Mouse (Mus musculus) midbrain, embryonic 13.5 days (tissue): ENCODE measurements around the gene Il4. TPM values are rescaled to one million over a fixed set of nuclear protein-coding genes. Genes with fewer than 3 reads are reported as not detected.
"Not testable (repeated sequence)": the region's sequence is repeated elsewhere in the genome, so short reads cannot be mapped to it uniquely, and the experiment has no call there.

Source experiments
- ATAC-seq: fragments of 200-750 bp; cut with Nextera tagmentation; 2 replicates; pipeline ENCODE4 v1.8.0; 2017; ENCODE audit warnings: mild to moderate bottlenecking, moderate TSS enrichment, moderate library complexity
- H3K27ac ChIP-seq: fragments of 300-500 bp; sonication (generic); 2 replicates; pipeline ENCODE4 v1.5.1; 2015; ENCODE audit warnings: inconsistent platforms, mild to moderate bottlenecking, moderate library complexity
- H3K27me3 ChIP-seq: fragments of 300-500 bp; sonication (generic); 2 replicates; pipeline ENCODE4 v1.6.1; 2015; ENCODE audit warnings: mild to moderate bottlenecking, inconsistent platforms
- H3K36me3 ChIP-seq: fragments of 300-500 bp; sonication (generic); 2 replicates; pipeline ENCODE4 v1.6.1; 2015; ENCODE audit warnings: mild to moderate bottlenecking, inconsistent platforms
- H3K4me1 ChIP-seq: fragments of 300-500 bp; sonication (generic); replicated peaks from 2 replicates; pipeline ENCODE4 v1.6.1; 2015; ENCODE audit warnings: inconsistent platforms
- H3K4me2 ChIP-seq: fragments of 300-500 bp; sonication (generic); replicated peaks from 2 replicates; pipeline ENCODE4 v1.6.1; 2015; ENCODE audit warnings: moderate library complexity, mild to moderate bottlenecking, inconsistent platforms
- H3K4me3 ChIP-seq: fragments of 300-500 bp; sonication (generic); replicated peaks from 2 replicates; pipeline ENCODE4 v1.5.1; 2015; ENCODE audit warnings: mild to moderate bottlenecking, inconsistent platforms
- H3K9ac ChIP-seq: fragments of 300-500 bp; sonication (generic); replicated peaks from 2 replicates; pipeline ENCODE4 v1.6.1; 2015; ENCODE audit warnings: mild to moderate bottlenecking, inconsistent platforms
- H3K9me3 ChIP-seq: fragments of 300-500 bp; sonication (generic); 2 replicates; pipeline ENCODE4 v1.6.1; 2016; ENCODE audit warnings: mild to moderate bottlenecking, inconsistent platforms
- WGBS: fragments of 180-500 bp; shearing (Covaris S2); methylation state at CpG from one replicate; pipeline ENCODE4 v1.1.7; 2015; 5-methylcytosine and 5-hydroxymethylcytosine counted together
- polyA plus RNA-seq: library from polyadenylated mRNA; unstranded; fragments of >200 nt; fragmentation: Nextera tagmentation; extraction: Ambion mirVana; gene quantifications from 2 replicates; pipeline ENCODE4 v1.2.1, GENCODE M21; 2015

Il4 gene
- polyA plus RNA-seq, 1 experiment from 2014 or later: 4.2 TPM

GRCm38 (mm10) chr11:53590368-53590768 lies 28.1 kb downstream of the Il4 start:
- Histone ChIP-seq H3K27ac (no peak overlapping the region), H3K4me3 (no peak overlapping the region), H3K27me3 (no peaks in the 10 kb centered on the region), H3K36me3 (peaks cover 90% of the 10 kb centered on the region), H3K9me3 (no peaks in the 10 kb centered on the region), H3K4me1 (no peaks in the 10 kb centered on the region), H3K9ac (no peak overlapping the region), H3K4me2 (no peak overlapping the region)
- 46% methylated on average over 15 of the region's 15 CpGs for WGBS
- no peak for ATAC-seq

GRCm38 (mm10) chr11:53588279-53588678 lies 30.2 kb downstream of the Il4 start:
- 80% methylated on average over 8 of the region's 8 CpGs for WGBS
- Histone ChIP-seq H3K9me3 (no peaks in the 10 kb centered on the region), H3K9ac (no peak overlapping the region), H3K27ac (no peak overlapping the region), H3K4me1 (no peaks in the 10 kb centered on the region), H3K4me2 (no peak overlapping the region), H3K36me3 (peaks cover 89% of the 10 kb centered on the region), H3K4me3 (no peak overlapping the region), H3K27me3 (no peaks in the 10 kb centered on the region)
- ATAC-seq: no peak

- peaks cover 82% of the 10 kb centered on the region for H3K36me3 ChIP-seq
Observed at GRCm38 (mm10) chr11:53585510-53585909, 33.0 kb downstream of the Il4 start.

GRCm38 (mm10) chr11:53584849-53585248 lies 33.6 kb downstream of the Il4 start:
- 69% methylated on average over 3 of the region's 3 CpGs for WGBS

More at GRCm38 (mm10) chr11:53585510-53585909, 33.0 kb downstream of the Il4 start:
- no peak overlapping the region for H3K27ac ChIP-seq
- ATAC-seq: no peak
- 97% methylated on average over 6 of the region's 6 CpGs for WGBS
- H3K4me2 ChIP-seq: no peak overlapping the region
- H3K27me3 ChIP-seq: no peaks in the 10 kb centered on the region
- no peak overlapping the region for H3K4me3 ChIP-seq
- H3K9me3 ChIP-seq: no peaks in the 10 kb centered on the region
- no peak overlapping the region for H3K9ac ChIP-seq
- H3K4me1 ChIP-seq: no peaks in the 10 kb centered on the region

GRCm38 (mm10) chr11:53583151-53583550 lies 35.3 kb downstream of the Il4 start:
- H3K9me3 ChIP-seq: no peaks in the 10 kb centered on the region
- H3K4me2 ChIP-seq: no peak overlapping the region
- H3K27me3 ChIP-seq: no peaks in the 10 kb centered on the region
- no peak overlapping the region for H3K4me3 ChIP-seq
- no peak overlapping the region for H3K27ac ChIP-seq
- ATAC-seq: no peak; the same call in 1 of the 2 replicates
- no peaks in the 10 kb centered on the region for H3K4me1 ChIP-seq
- H3K9ac ChIP-seq: no peak overlapping the region
- 75% methylated on average over 10 of the region's 10 CpGs for WGBS
- H3K36me3 ChIP-seq: peaks cover 82% of the 10 kb centered on the region

More at GRCm38 (mm10) chr11:53584849-53585248, 33.6 kb downstream of the Il4 start:
- Histone ChIP-seq H3K9me3 (no peaks in the 10 kb centered on the region), H3K9ac (no peak overlapping the region), H3K4me3 (no peak overlapping the region), H3K4me2 (no peak overlapping the region), H3K27me3 (no peaks in the 10 kb centered on the region), H3K4me1 (no peaks in the 10 kb centered on the region), H3K36me3 (peaks cover 86% of the 10 kb centered on the region), H3K27ac (no peak overlapping the region)
- no peak for ATAC-seq

DNA sequence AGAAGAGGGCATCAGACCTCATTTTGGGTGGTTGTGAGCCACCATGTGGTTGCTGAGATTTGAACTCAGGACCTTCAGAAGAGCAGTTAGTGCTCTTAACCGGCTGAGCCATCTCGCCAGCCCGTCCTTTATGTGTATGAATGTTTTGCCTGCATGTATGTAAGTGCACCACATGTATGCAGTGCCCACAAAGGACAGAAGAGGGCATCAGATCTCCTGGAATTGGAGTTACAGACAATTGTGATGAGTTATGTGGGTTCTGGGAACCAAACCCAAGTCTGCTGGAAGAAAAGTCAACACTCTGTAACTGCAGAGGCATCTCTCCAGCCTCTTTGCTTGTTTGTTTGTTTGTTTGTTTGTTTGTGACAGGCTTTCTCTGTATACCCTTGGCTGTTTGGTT lies 37.9 kb downstream of the Il4 start:
- no peak overlapping the region for H3K4me3 ChIP-seq
- H3K9me3 ChIP-seq: no peaks in the 10 kb centered on the region
- WGBS: 95% methylated on average over 3 of the region's 3 CpGs
- no peak overlapping the region for H3K9ac ChIP-seq
- no peaks in the 10 kb centered on the region for H3K27me3 ChIP-seq
- ATAC-seq: no peak
- peaks cover 69% of the 10 kb centered on the region for H3K36me3 ChIP-seq
- H3K4me2 ChIP-seq: no peak overlapping the region
- H3K27ac ChIP-seq: no peak overlapping the region
- H3K4me1 ChIP-seq: no peaks in the 10 kb centered on the region

- Histone ChIP-seq H3K27ac (peak within 1 kb of the TSS; percentile 94), H3K9ac (peak within 1 kb of the TSS; percentile 92), H3K27me3 (no peaks in the 10 kb centered on the region), H3K4me2 (peak within 1 kb of the TSS; percentile 60), H3K36me3 (peaks cover 16% of the 10 kb centered on the region), H3K4me1 (peaks cover 24% of the 10 kb centered on the region), H3K9me3 (peaks cover 3% of the 10 kb centered on the region; the same call in 1 of the 2 replicates), H3K4me3 (peak within 1 kb of the TSS; percentile 93)
- peak; percentile 97 for ATAC-seq
- WGBS: under 1% methylated on average over 69 of the region's 69 CpGs
Observed at GRCm38 (mm10) chr11:53567224-53568014, 51.0 kb downstream of the Il4 start, which contains the start of gene Kif3a. TSS of gene Kif3a (plus strand) at chr11:53567379.

GRCm38 (mm10) chr11:53566646-53567045 lies 51.8 kb downstream of the Il4 start:
- peak; percentile 25 for ATAC-seq
- H3K27ac ChIP-seq: no peak overlapping the region

DNA sequence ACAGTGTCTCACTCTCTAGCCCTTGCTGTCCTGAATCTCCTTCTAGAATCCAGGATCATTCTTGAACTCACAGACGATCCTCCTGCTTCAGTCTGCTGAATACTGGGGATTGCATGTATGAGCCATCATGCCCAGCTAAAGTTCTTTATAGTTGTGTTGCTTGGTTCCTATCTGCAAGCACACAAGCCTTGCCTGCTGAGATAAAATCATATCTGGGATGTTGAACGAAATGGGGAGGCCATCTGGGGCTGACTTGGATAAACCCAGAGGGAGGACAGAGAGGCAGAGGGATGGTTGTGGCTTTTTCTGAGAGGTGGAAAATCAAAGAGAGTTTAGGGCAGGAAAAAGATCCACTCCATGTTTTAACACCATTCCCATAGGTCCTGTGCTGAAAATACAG lies 56.5 kb downstream of the Il4 start:
- peaks cover 5% of the 10 kb centered on the region for H3K4me1 ChIP-seq
- H3K27ac ChIP-seq: no peak overlapping the region
- 80% methylated on average over 2 of the region's 2 CpGs for WGBS
- H3K4me3 ChIP-seq: no peak overlapping the region
- H3K27me3 ChIP-seq: no peaks in the 10 kb centered on the region
- ATAC-seq: no peak
- no peaks in the 10 kb centered on the region for H3K36me3 ChIP-seq
- H3K9ac ChIP-seq: no peak overlapping the region
- peaks cover 3% of the 10 kb centered on the region; the same call in 1 of the 2 replicates for H3K9me3 ChIP-seq
- no peak overlapping the region for H3K4me2 ChIP-seq

More at GRCm38 (mm10) chr11:53566646-53567045, 51.8 kb downstream of the Il4 start:
- peaks cover 10% of the 10 kb centered on the region for H3K36me3 ChIP-seq
- H3K4me2 ChIP-seq: peak overlapping the region; percentile 60
- H3K27me3 ChIP-seq: no peaks in the 10 kb centered on the region
- H3K9me3 ChIP-seq: peaks cover 3% of the 10 kb centered on the region; the same call in 1 of the 2 replicates
- whole genome bisulfite sequencing: 84% methylated on average over 4 of the region's 4 CpGs
- H3K4me3 ChIP-seq: peak overlapping the region; percentile 93
- peaks cover 24% of the 10 kb centered on the region for H3K4me1 ChIP-seq
- H3K9ac ChIP-seq: peak overlapping the region; percentile 92

DNA sequence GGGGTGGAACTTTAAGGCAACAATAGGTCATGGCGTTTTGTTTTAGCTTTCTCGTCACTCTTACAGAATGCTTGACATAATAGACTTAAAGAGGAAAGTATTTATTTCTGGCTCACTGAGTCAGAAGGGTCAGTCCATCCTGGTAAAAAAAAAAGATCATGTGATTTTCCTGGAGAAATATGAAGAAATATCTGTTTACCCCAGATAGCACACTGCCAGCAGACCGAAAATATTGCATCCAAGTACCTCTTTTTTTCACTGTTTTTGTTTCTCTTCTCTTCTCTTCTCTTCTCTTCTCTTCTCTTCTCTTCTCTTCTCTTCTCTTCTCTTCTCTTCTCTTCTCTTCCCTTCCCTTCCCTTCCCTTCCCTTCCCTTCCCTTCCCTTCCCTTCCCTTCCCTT lies 58.5 kb downstream of the Il4 start:
- not testable (repeated sequence) for H3K4me2 ChIP-seq, ATAC-seq, H3K4me1 ChIP-seq, H3K27me3 ChIP-seq, H3K4me3 ChIP-seq, H3K36me3 ChIP-seq, H3K9me3 ChIP-seq, H3K9ac ChIP-seq, H3K27ac ChIP-seq
- 62% methylated on average over 2 of the region's 3 CpGs for WGBS

- H3K4me1 ChIP-seq, H3K27ac ChIP-seq, H3K36me3 ChIP-seq, ATAC-seq, H3K9me3 ChIP-seq, H3K4me2 ChIP-seq, H3K9ac ChIP-seq, H3K4me3 ChIP-seq, H3K27me3 ChIP-seq: not testable (repeated sequence)
- WGBS: 89% methylated on average over 2 of the region's 3 CpGs
Observed at GRCm38 (mm10) chr11:53557992-53558391, 60.5 kb downstream of the Il4 start.

GRCm38 (mm10) chr11:53556529-53556928 lies 61.9 kb downstream of the Il4 start:
- not testable (repeated sequence) for H3K36me3 ChIP-seq, H3K27ac ChIP-seq, H3K27me3 ChIP-seq, ATAC-seq, H3K4me3 ChIP-seq, H3K9ac ChIP-seq, H3K4me2 ChIP-seq, H3K4me1 ChIP-seq, H3K9me3 ChIP-seq
- 92% methylated on average over 12 of the region's 20 CpGs for WGBS
